Mouse (Mus musculus) MEL (cell line): ENCODE data around the gene Prkch. TPM values are rescaled to one million over a fixed set of nuclear protein-coding genes. Genes with fewer than 3 reads are reported as not detected.

ENCODE experiments used
- DNase-seq: peaks from one replicate; pipeline ENCODE4 v3.0.0; 2011; ENCODE audit warnings: low read depth, low spot score
- H3K27ac ChIP-seq: 2 replicates; pipeline ENCODE4 v1.5.1; 2012; ENCODE audit warnings: low read depth, mild to moderate bottlenecking, control low read depth, low read length, moderate library complexity; ENCODE audit not compliant: control insufficient read depth
- H3K27me3 ChIP-seq, 2 experiments: fragments of 150-350 bp in 1 of 2; sonication (generic) in 1 of 2; 2 replicates each; pipeline ENCODE4 v1.6.1; 2012; ENCODE audit warnings: low read length in 2 of 2, mild to moderate bottlenecking in 2 of 2, improper control_type of control experiment in 1 of 2, moderate library complexity in 1 of 2; ENCODE audit not compliant: insufficient read depth in 2 of 2, control insufficient read depth in 1 of 2
- H3K36me3 ChIP-seq, 2 experiments: 2 replicates each; pipeline ENCODE4 v1.6.1; 2012 to 2014; ENCODE audit warnings: low read length in 2 of 2, improper control_type of control experiment in 1 of 2, inconsistent platforms in 1 of 2, mild to moderate bottlenecking in 1 of 2; ENCODE audit not compliant: insufficient read depth in 2 of 2, control insufficient read depth in 1 of 2
- H3K4me1 ChIP-seq, 2 experiments: fragments of 150-350 bp in 1 of 2; sonication (generic) in 1 of 2; 2 replicates each; pipeline ENCODE4 v1.6.1; 2012; ENCODE audit warnings: low read length in 2 of 2, improper control_type of control experiment in 1 of 2, mild to moderate bottlenecking in 1 of 2; ENCODE audit not compliant: insufficient read depth in 2 of 2, control insufficient read depth in 1 of 2
- H3K4me3 ChIP-seq, 2 experiments: fragments of 150-350 bp in 1 of 2; sonication (generic) in 1 of 2; 2 replicates each; pipeline ENCODE4 v1.5.1; 2012; ENCODE audit warnings: low read depth in 2 of 2, low read length in 2 of 2, mild to moderate bottlenecking in 2 of 2, moderate library complexity in 2 of 2, control low read depth in 1 of 2, improper control_type of control experiment in 1 of 2; ENCODE audit not compliant: control insufficient read depth in 1 of 2, insufficient read depth in 1 of 2
- H3K79me2 ChIP-seq: 2 replicates; pipeline ENCODE4 v1.6.1; 2012; ENCODE audit warnings: mild to moderate bottlenecking, low read length, moderate library complexity; ENCODE audit not compliant: control insufficient read depth, poor library complexity, insufficient read depth
- H3K9ac ChIP-seq: 2 replicates; pipeline ENCODE4 v1.6.1; 2012; ENCODE audit warnings: low read depth, mild to moderate bottlenecking, control low read depth, low read length, moderate library complexity; ENCODE audit not compliant: control insufficient read depth, poor library complexity, severe bottlenecking
- H3K9me3 ChIP-seq: fragments of 150-350 bp; sonication (generic); replicated peaks from 2 replicates; pipeline ENCODE4 v1.6.1; 2012; ENCODE audit warnings: mild to moderate bottlenecking, low read length, improper control_type of control experiment, moderate library complexity; ENCODE audit not compliant: insufficient read depth
- BHLHE40 ChIP-seq: IDR thresholded peaks from 2 replicates; pipeline ENCODE4 v1.6.1; 2012; ENCODE audit warnings: low read depth, mild to moderate bottlenecking, inconsistent platforms, low read length, improper control_type of control experiment, borderline replicate concordance
- EP300 ChIP-seq, 2 experiments: IDR thresholded peaks; 2 replicates each; pipeline ENCODE4 v1.6.1; 2011; ENCODE audit warnings: improper control_type of control experiment in 2 of 2, low read length in 2 of 2, low read depth in 1 of 2, mild to moderate bottlenecking in 1 of 2
- ETS1 ChIP-seq: IDR thresholded peaks from 2 replicates; pipeline ENCODE4 v1.6.1; 2012; ENCODE audit warnings: low read depth, mild to moderate bottlenecking, inconsistent platforms, low read length, improper control_type of control experiment, moderate library complexity
- GABPA ChIP-seq: IDR thresholded peaks from 2 replicates; pipeline ENCODE4 v1.6.1; 2012; ENCODE audit warnings: low read depth, mild to moderate bottlenecking, inconsistent platforms, low read length, improper control_type of control experiment, moderate library complexity
- HCFC1 ChIP-seq: IDR thresholded peaks from 2 replicates; pipeline ENCODE4 v1.6.1; 2012; ENCODE audit warnings: low read depth, mild to moderate bottlenecking, inconsistent platforms, low read length, improper control_type of control experiment, moderate library complexity
- KAT2A ChIP-seq: conservative IDR thresholded peaks from 2 replicates; pipeline ENCODE4 v1.6.1; 2012; ENCODE audit warnings: low read depth, low read length, improper control_type of control experiment, inconsistent platforms
- MAFK ChIP-seq: IDR thresholded peaks from 2 replicates; pipeline ENCODE4 v1.6.1; 2011; ENCODE audit warnings: low read depth, mild to moderate bottlenecking, low read length, improper control_type of control experiment, borderline replicate concordance
- MAX ChIP-seq: IDR thresholded peaks from 2 replicates; pipeline ENCODE4 v1.6.1; 2011; ENCODE audit warnings: low read length, improper control_type of control experiment
- MEF2A ChIP-seq: IDR thresholded peaks from 2 replicates; pipeline ENCODE4 v1.6.1; 2014; ENCODE audit warnings: low read depth, mild to moderate bottlenecking, inconsistent platforms, low read length, improper control_type of control experiment; ENCODE audit not compliant: poor library complexity, insufficient replicate concordance, severe bottlenecking; ENCODE audit errors: extremely low read depth
- MYB ChIP-seq: IDR thresholded peaks from 2 replicates; pipeline ENCODE4 v1.6.1; 2011; ENCODE audit warnings: mild to moderate bottlenecking, low read depth, low read length, improper control_type of control experiment
- MYC ChIP-seq: IDR thresholded peaks from 2 replicates; pipeline ENCODE4 v1.6.1; 2011; ENCODE audit warnings: low read depth, mild to moderate bottlenecking, low read length, improper control_type of control experiment, moderate library complexity
- NELFE ChIP-seq: IDR thresholded peaks from 2 replicates; pipeline ENCODE4 v1.6.1; 2011; ENCODE audit warnings: low read depth, low read length, improper control_type of control experiment
- POLR2A ChIP-seq, 2 experiments: IDR thresholded peaks; 2 replicates each; pipeline ENCODE4 v1.6.1; 2011 to 2012; ENCODE audit warnings: low read length in 2 of 2, mild to moderate bottlenecking in 2 of 2, control low read depth in 1 of 2, improper control_type of control experiment in 1 of 2, low read depth in 1 of 2, moderate library complexity in 1 of 2; ENCODE audit not compliant: control insufficient read depth in 1 of 2, insufficient read depth in 1 of 2, poor library complexity in 1 of 2
- POLR2AphosphoS2 ChIP-seq: IDR thresholded peaks from 2 replicates; pipeline ENCODE4 v1.6.1; 2011; ENCODE audit warnings: low read length, improper control_type of control experiment
- RAD21 ChIP-seq: IDR thresholded peaks from 2 replicates; pipeline ENCODE4 v1.6.1; 2011; ENCODE audit warnings: mild to moderate bottlenecking, low read depth, low read length, improper control_type of control experiment
- SMC3 ChIP-seq: IDR thresholded peaks from 2 replicates; pipeline ENCODE4 v1.6.1; 2011; ENCODE audit warnings: low read depth, low read length, improper control_type of control experiment
- TAL1 ChIP-seq: IDR thresholded peaks from 2 replicates; pipeline ENCODE4 v1.6.1; 2012; ENCODE audit warnings: mild to moderate bottlenecking, inconsistent platforms, low read length, moderate library complexity, mixed read lengths
- TBP ChIP-seq: IDR thresholded peaks from 2 replicates; pipeline ENCODE4 v1.8.0; 2011; ENCODE audit warnings: low read depth, low read length, improper control_type of control experiment
- USF2 ChIP-seq, 2 experiments: IDR thresholded peaks; 2 replicates each; pipeline ENCODE4 v1.6.1; 2011 to 2012; ENCODE audit warnings: improper control_type of control experiment in 2 of 2, low read length in 2 of 2, borderline replicate concordance in 1 of 2, inconsistent platforms in 1 of 2, low read depth in 1 of 2, mild to moderate bottlenecking in 1 of 2; ENCODE audit not compliant: insufficient read depth in 1 of 2
- ZMIZ1 ChIP-seq: IDR thresholded peaks from 2 replicates; pipeline ENCODE4 v1.6.1; 2012; ENCODE audit warnings: low read depth, mild to moderate bottlenecking, inconsistent platforms, low read length, improper control_type of control experiment, moderate library complexity
- ZNF384 ChIP-seq: IDR thresholded peaks from 2 replicates; pipeline ENCODE4 v1.6.1; 2012; ENCODE audit warnings: low read depth, mild to moderate bottlenecking, inconsistent platforms, low read length, improper control_type of control experiment
- polyA plus RNA-seq, 2 experiments: library from polyadenylated mRNA; stranded (reverse) in 1 of 2; unstranded in 1 of 2; fragments of >175 nt in 1 of 2; fragments of >200 nt in 1 of 2; gene quantifications; 2 replicates each; pipeline versions ENCODE4 v1.2.1 to v1.2.4; 2012; ENCODE audit warnings: low replicate concordance in 2 of 2, low read depth in 1 of 2; ENCODE audit not compliant: insufficient read length in 2 of 2, insufficient read depth in 1 of 2, missing spikeins in 1 of 2
- total RNA-seq: library from RNA; depleted of rRNA; stranded (reverse); fragments of 300-350 nt; gene quantifications from 2 replicates; pipeline ENCODE4 v1.2.3, GENCODE M21; 2012

Gene Prkch
- total and polyA plus RNA-seq, 3 experiments: not detected

DNA sequence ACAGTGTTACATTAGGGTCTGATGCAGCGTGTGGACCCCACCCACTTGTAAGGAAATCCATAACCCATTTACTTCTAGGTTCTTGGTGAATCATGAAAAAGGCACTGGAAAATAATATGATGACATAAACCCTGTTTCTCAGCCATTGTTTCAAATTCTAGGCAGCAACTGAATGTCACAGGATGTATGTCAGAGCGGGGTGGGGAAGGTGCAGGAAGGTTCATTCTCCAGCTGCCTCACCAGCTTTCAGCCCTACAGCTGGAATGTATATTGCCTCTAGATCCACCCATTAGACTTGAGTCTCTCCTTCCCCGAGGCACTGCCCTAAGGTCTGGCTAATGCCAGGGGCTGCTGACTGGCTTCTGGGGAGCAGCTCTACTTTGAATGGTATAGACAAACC, 78.8 kb downstream of the Prkch start:
- no peak for DNase-seq
- Histone ChIP-seq H3K4me3 (no peak overlapping the region), H3K27me3 (no peaks in the 10 kb centered on the region), H3K9ac (no peak overlapping the region), H3K79me2 (no peaks in the 10 kb centered on the region), H3K27ac (no peak overlapping the region), H3K4me1 (no peaks in the 10 kb centered on the region), H3K9me3 (no peaks in the 10 kb centered on the region), H3K36me3 (no peaks in the 10 kb centered on the region)
- TF ChIP-seq NELFE: no peak
- no peak for TF ChIP-seq HCFC1
- no peak for TF ChIP-seq ZMIZ1

DNA sequence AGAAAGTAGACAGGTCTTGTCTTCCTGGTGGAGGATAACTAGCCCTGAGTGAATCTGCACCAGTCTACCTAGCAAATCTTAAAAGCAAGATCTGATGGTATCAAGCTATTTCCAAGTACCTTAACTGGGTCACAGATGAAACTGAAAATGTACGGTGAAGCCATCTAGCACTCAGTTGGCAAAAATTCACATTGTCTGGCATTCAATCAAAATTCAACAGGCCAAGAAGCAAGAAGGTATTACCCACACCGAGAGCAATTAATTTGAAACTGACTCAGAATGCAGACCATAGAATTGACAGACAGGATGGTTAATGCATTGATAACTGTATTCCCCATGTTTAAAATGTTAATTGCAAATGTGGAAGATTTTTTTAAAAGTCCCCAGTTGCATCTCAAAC, 82.1 kb downstream of the Prkch start:
- H3K79me2 ChIP-seq: no peaks in the 10 kb centered on the region
- no peaks in the 10 kb centered on the region for H3K9me3 ChIP-seq

DNA sequence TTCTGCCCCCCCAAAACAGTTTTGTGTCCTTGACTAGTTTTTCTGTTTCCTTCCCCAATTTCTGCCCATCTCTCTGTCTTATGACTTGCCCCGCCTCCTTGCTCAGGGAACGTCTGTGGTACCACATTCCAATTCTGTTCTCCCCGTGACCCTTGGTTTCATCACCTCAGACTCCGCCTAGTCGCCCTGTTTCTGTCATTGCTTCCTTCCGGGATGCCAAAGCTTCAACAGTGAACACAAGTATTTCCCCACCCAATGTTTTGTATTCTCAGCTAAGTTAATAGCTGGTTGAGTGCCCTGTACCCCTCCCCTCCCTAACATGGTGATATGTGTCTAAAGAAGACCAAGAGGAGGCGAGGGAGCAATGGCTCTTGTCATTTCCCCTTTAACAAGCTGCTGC, 83.0 kb downstream of the Prkch start:
- no peaks in the 10 kb centered on the region for H3K4me1 ChIP-seq
- H3K27me3 ChIP-seq: no peaks in the 10 kb centered on the region
- no peak overlapping the region for H3K9ac ChIP-seq
- H3K27ac ChIP-seq: no peak overlapping the region
- H3K79me2 ChIP-seq: no peaks in the 10 kb centered on the region
- no peaks in the 10 kb centered on the region for H3K36me3 ChIP-seq
- DNase-seq: no peak
- no peak for TF ChIP-seq SMC3
- no peak for TF ChIP-seq ETS1
- TF ChIP-seq NELFE: no peak
- TF ChIP-seq TBP: no peak
- no peaks in the 10 kb centered on the region for H3K9me3 ChIP-seq
- H3K4me3 ChIP-seq: no peak overlapping the region

More for the DNA sequence above, 82.1 kb downstream of the Prkch start:
- Histone ChIP-seq H3K27me3 (no peaks in the 10 kb centered on the region), H3K36me3 (no peaks in the 10 kb centered on the region), H3K4me3 (no peak overlapping the region), H3K27ac (no peak overlapping the region), H3K4me1 (no peaks in the 10 kb centered on the region), H3K9ac (no peak overlapping the region)
- no peak for DNase-seq
- TF ChIP-seq ZMIZ1 (no peak), USF2 (IDR thresholded peaks at IDR 0.05; ENCODE audit: borderline replicate concordance in 1 of 2, insufficient read depth in 1 of 2, low read depth in 1 of 2, low read length in 2 of 2) (no peak), ETS1 (no peak), KAT2A (no peak)

DNA sequence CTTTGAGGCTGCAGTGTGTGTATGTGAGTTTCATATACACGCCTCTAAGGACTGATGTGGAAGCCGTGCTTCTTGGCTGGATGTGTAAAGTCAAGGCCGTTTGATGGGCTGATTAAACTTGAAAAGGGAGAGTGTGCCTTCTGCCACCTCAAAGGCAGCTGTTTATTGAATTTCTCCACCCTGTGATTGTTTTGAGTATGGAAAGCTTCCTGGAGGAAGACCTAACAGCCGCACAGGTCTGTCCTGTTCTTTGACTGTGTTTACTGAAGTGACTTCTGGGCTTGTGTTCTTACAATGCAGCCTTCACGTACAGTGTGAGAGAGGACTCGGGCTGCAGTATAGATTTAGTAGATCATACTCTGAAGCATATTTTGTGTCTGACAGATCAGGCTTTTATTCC, 86.1 kb downstream of the Prkch start:
- no peaks in the 10 kb centered on the region for H3K27me3 ChIP-seq
- H3K79me2 ChIP-seq: no peaks in the 10 kb centered on the region
- no peaks in the 10 kb centered on the region for H3K36me3 ChIP-seq
- no peak overlapping the region for H3K27ac ChIP-seq
- H3K9ac ChIP-seq: no peak overlapping the region
- H3K4me1 ChIP-seq: no peaks in the 10 kb centered on the region
- DNase-seq: no peak
- no peak overlapping the region for H3K4me3 ChIP-seq
- no peaks in the 10 kb centered on the region for H3K9me3 ChIP-seq
- TF ChIP-seq EP300 (IDR thresholded peaks at IDR 0.05; ENCODE audit: low read depth in 1 of 2, low read length in 2 of 2): no peak
- TF ChIP-seq BHLHE40: no peak
- TF ChIP-seq MYC: no peak
- no peak for TF ChIP-seq RAD21
- no peak for TF ChIP-seq ZNF384
- no peak for TF ChIP-seq KAT2A
- no peak for TF ChIP-seq NELFE
- no peak for TF ChIP-seq TAL1
- no peak for TF ChIP-seq MAFK
- TF ChIP-seq ETS1: no peak
- TF ChIP-seq MYB: no peak
- TF ChIP-seq POLR2AphosphoS2: no peak
- no peak for TF ChIP-seq GABPA
- TF ChIP-seq POLR2A (IDR thresholded peaks at IDR 0.05; ENCODE audit: control insufficient read depth in 1 of 2, insufficient read depth in 1 of 2, low read depth in 1 of 2, low read length in 2 of 2, poor library complexity in 1 of 2): no peak
- TF ChIP-seq MAX: no peak
- TF ChIP-seq MEF2A: no peak
- no peak for TF ChIP-seq USF2 (IDR thresholded peaks at IDR 0.05; ENCODE audit: borderline replicate concordance in 1 of 2, insufficient read depth in 1 of 2, low read depth in 1 of 2, low read length in 2 of 2)
